Mouse (Mus musculus): ENCODE results near the gene Atrnl1.

GRCm38 (mm10) chr19:58063541-58063940 lies 452.7 kb downstream of the Atrnl1 start:
- TF ChIP-seq CTCF (IDR thresholded peaks at IDR 0.05; ENCODE audit: insufficient read depth, low read length) = no peak
- no peak for TF ChIP-seq POLR2A (IDR thresholded peaks at IDR 0.05; ENCODE audit: borderline replicate concordance, extremely low read depth, low read depth, low read length)
